Mouse (Mus musculus): ENCODE results near the gene Map2k7.

DNA sequence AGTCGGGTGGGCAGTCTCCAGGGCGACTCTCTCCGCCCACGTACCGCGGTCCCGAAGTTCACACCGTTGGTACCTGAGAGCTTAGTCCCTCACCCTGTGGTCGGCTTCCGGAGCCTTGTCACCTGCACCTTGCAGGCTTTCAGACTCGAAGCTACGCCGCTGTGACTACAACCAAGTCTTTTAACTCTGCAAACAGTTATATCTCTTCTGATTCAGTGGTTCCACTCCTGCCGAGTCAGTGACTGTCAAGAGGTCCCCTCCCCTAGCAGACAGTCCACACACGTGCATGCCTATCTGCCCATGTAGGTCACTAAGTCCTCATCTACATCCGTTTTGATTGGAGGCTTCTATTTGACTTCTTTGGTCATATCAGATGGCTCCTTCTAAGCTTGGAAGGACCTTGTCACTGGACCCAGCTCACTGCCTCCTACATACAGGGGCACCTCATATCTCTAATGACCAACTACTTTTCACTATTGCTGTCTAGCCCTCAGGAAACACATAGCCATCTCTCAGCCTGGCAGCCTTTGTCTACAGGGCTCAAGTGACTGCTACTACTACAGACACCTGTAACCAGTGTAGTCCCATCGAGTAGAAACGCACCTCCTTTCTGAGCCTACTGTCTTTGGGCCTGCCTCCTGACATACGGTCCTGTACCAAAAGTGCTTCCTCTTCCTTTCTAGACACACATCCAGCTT, 802 bp downstream of the Map2k7 start:
- no peak for TF ChIP-seq CTCF (IDR thresholded peaks at IDR 0.05)
- no peak for TF ChIP-seq EP300 (IDR thresholded peaks at IDR 0.05; ENCODE audit: insufficient read depth, low read depth, low read length)
- TF ChIP-seq POLR2A (IDR thresholded peaks at IDR 0.05; ENCODE audit: insufficient read depth, low read depth, low read length) = no peak
